Mouse (Mus musculus) thymus, postnatal 25 days (tissue): ENCODE measurements around the gene Cldn15.
"Not testable (repeated sequence)": the region's sequence is repeated elsewhere in the genome, so short reads cannot be mapped to it uniquely, and the experiment has no call there.

Experiments used
- DNase-seq: peaks from one replicate; pipeline ENCODE4 v3.0.0; 2022

The Cldn15 gene

GRCm38 (mm10) chr5:136949551-136950336 lies 16.7 kb upstream of the Cldn15 start:
- DNase-seq, result not testable (repeated sequence)

DNA sequence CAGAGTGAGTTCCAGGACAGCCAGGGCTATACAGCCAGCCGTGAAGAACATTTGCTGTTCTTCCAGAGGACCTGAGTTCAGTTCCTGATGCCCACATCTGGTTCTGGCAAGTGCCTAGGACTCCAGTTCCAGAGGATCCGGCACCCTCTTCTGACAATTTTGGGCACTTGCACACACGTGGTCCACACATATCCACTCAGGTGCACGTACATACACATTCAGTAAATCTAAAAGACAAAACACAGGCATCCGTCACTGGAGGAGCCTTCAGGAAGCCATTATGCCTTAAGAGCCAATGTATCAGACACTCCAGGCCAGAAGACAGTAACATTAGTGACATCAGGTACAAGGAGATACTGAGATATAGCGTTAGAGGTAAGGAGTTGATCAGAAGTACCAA lies 15.9 kb upstream of the Cldn15 start:
- no peak for DNase-seq

GRCm38 (mm10) chr5:136952153-136952552 lies 14.3 kb upstream of the Cldn15 start:
- DNase-seq, result no peak

- peak; percentile 83 for DNase-seq
Observed at GRCm38 (mm10) chr5:136953015-136953414, 13.4 kb upstream of the Cldn15 start, which contains the start of gene Fis1. Gene Fis1 (plus strand): TSS chr5:136953275.

GRCm38 (mm10) chr5:136953440-136953951 lies 12.9 kb upstream of the Cldn15 start:
- DNase-seq, result no peak

DNA sequence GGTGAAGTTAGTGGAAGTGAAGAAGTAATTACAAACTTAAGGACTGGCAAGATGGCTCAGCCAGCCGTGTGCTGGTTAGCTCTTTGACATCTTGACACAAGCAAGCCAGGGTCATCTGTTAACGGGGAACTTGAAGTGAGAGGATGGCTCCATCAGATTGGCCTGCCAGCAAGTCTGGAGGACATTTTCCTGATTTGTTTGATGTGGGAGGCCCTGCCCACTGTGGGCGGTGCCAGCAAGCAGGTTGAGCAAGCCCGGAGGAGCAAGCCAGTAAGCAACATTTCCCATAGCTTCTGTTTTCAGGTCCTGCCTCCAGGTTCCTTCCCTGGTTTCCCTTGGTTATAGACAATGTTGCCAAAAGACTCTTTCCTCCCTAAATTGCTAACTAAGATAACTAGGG lies 10.8 kb upstream of the Cldn15 start:
- DNase-seq, result no peak

GRCm38 (mm10) chr5:136957250-136957649 lies 9.2 kb upstream of the Cldn15 start:
- DNase-seq, result no peak

DNA sequence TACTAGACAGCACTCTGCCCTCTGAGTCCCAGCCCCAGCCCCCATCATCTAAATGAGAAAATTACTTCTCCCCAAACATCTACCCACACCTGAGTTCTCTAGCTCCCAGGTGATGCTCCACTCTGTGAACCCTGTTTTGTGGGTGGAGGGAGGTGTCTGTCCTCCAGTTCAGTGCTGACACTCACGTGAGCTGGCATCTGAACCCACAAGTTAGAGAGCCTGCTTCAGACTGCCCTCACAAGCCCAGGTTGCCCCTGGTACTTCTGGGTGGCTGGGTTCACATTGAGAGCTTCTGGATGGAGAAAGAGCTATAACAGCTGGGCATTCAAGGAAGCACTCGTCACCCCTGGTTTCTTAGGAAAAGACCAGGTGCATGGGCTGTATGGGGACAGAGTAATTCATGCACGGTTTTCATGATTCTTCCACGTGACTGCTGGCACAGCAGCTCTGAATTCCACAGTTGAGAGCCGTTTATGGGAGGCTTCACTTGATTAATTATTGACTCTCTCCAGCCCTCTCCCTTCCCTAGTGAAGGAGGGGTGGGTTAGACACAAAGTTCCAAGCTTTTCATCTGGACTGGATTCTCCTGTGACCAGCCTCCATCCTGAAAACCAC lies 7.3 kb upstream of the Cldn15 start:
- no peak for DNase-seq

- DNase-seq, result no peak
Observed at GRCm38 (mm10) chr5:136960053-136960452, 6.4 kb upstream of the Cldn15 start.

- DNase-seq, result no peak
Observed at GRCm38 (mm10) chr5:136961334-136961982, 5.0 kb upstream of the Cldn15 start.

DNA sequence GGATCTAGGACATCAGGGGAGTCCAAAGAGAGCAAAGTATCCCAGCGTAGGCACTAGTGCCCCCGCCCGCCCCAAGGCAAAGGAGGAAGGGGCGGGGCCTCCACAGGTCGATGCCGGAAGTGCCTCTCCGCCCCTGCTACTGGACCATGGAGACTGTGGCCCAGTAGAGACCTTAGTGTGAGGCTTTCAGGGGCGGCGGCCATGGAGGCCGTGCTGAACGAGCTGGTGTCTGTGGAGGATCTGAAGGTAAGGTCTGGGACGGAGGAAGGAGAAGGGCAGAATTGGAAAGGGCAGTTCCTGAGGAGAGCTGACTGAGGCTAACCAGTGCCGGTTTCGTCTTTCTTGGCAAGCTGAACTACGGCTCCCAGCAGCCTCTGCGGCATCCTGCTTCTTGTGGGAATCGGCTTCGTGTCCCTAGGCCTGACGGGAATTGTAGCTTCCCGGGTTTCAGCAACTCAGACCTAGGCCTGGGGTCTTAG lies 4.4 kb upstream of the Cldn15 start:
- DNase-seq, result peak; percentile 91

- peak; percentile 81 for DNase-seq
Observed at GRCm38 (mm10) chr5:136962501-136962900, 3.9 kb upstream of the Cldn15 start.

- DNase-seq, result no peak
Observed at GRCm38 (mm10) chr5:136962966-136963540, 3.4 kb upstream of the Cldn15 start.

DNA sequence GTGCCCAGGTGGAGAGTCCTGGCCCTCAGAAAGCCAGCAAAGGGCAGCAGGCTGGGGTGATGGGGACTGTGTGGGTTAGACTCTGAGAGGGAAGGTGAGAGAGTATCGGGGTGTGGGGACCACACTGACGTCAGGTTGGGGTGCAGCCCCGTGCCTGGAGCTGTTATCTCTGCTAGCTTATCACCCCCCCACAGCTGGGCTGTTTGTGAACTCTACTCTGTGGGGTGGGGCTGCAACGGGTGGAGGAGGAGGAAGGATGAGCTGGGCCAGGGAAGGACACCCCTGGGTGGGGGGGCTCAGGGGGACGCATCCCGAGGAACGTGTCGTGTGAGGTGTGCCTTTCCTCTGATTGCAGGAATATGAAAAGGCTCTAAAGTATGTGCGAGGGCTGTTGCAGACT lies 1.2 kb upstream of the Cldn15 start:
- no peak for DNase-seq

DNA sequence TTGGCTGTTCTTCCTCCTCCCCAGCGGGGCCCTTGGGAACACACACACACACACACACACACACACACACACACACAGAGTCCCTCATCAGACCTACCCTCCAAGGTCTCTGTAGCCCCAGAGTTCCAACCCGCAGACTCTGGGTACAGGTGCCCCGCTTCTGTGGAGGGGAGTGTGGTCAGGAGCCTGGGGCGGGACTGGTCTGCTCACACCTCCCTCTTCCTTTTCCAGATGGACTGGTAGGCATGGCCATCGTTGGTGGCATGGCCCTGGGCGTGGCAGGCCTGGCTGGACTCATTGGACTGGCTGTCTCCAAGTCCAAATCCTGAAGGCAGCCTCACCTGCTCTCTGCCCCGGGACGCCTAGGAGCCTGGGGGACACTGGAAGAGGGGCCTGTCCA lies 730 bp upstream of the Cldn15 start:
- no peak for DNase-seq

GRCm38 (mm10) chr5:136966861-136967455 lies 542 bp downstream of the Cldn15 start:
- no peak for DNase-seq

- DNase-seq, result no peak
Observed at GRCm38 (mm10) chr5:136967592-136967991, 1.2 kb downstream of the Cldn15 start.

GRCm38 (mm10) chr5:136970703-136971102 lies 4.3 kb downstream of the Cldn15 start:
- DNase-seq, result peak; percentile 68

- DNase-seq, result no peak
Observed at GRCm38 (mm10) chr5:136973670-136974069, 7.3 kb downstream of the Cldn15 start.

DNA sequence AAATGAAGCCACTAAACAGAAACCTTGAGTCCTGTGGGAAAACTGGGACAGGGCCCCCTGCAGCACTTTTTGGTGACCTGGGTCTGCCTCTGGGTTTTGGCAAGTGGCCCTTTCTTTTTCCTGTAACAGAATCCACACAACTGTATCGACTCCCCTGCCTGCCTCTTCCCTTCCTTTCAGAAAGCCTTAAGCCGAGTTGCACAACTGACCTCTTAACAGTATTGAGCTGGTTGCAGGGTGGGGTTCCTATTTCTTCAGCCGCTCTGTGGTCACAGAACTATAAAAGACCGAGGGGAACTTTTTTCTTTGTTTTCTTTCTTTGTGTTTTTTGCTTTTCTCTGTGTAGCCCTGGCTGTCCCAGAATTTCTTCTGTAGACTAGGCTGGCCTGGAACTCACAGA lies 11.4 kb downstream of the Cldn15 start:
- DNase-seq, result no peak

- DNase-seq, result no peak
Observed at GRCm38 (mm10) chr5:136979762-136980161, 13.3 kb downstream of the Cldn15 start.

- no peak for DNase-seq
Observed at GRCm38 (mm10) chr5:136980974-136981373, 14.6 kb downstream of the Cldn15 start.
